Mouse (Mus musculus) gastrocnemius, adult 2 months (tissue): ENCODE measurements around the gene Cck. TPM values are rescaled to one million over a fixed set of nuclear protein-coding genes. Genes with fewer than 3 reads are reported as not detected.
"Not testable (repeated sequence)": the region's sequence is repeated elsewhere in the genome, so short reads cannot be mapped to it uniquely, and the experiment has no call there.

Experiments
- DNase-seq: peaks from one replicate; pipeline ENCODE4 v3.0.0; 2022
- H3K27ac ChIP-seq: fragments of 200-600 bp; 2 replicates; pipeline ENCODE4 v1.8.1; 2022; ENCODE audit warnings: mild to moderate bottlenecking
- H3K4me3 ChIP-seq: fragments of 200-600 bp; 2 replicates; pipeline ENCODE4 v1.8.1; 2022; ENCODE audit warnings: mild to moderate bottlenecking, moderate library complexity
- CTCF ChIP-seq: fragments of 200-600 bp; IDR thresholded peaks from 2 replicates; pipeline ENCODE4 v1.8.1; 2022; ENCODE audit warnings: antibody characterized with exemption, mild to moderate bottlenecking, moderate library complexity
- intact Hi-C: fragments of 180-260 bp; cut with DNase I; formaldehyde crosslinking; loops from one replicate; pipeline ENCODE4 v1.15.1; 2025
- total RNA-seq, 2 experiments: library from RNA; stranded (reverse); gene quantifications; 2 replicates each; pipeline ENCODE4 v1.2.3; 2021

Gene Cck
- total RNA-seq, 2 experiments from 2014 or later = not detected

DNA sequence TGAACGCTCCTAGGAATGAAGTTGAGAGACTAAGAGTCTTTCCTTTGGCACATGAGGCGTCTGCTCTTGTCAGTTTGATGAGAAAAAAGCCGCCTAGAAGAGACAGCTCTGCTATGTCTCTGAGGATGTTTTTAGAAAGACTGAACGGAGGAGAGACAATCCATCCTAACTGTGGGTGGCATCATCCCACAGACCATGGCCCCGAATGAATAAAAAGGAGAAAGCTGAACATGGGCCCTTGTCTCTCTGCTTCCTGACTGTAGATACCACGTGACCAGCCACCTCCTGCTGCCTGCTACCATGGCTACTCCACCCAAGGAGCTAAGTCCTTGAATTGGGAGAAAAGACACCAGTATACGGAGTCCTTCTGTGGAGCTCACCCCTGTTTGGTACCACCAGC, 8.3 kb downstream of the Cck start:
- Histone ChIP-seq H3K4me3 (no peak overlapping the region), H3K27ac (no peak overlapping the region)
- intact Hi-C loops = no loop called here
- no peak for DNase-seq
- TF ChIP-seq CTCF = no peak

DNA sequence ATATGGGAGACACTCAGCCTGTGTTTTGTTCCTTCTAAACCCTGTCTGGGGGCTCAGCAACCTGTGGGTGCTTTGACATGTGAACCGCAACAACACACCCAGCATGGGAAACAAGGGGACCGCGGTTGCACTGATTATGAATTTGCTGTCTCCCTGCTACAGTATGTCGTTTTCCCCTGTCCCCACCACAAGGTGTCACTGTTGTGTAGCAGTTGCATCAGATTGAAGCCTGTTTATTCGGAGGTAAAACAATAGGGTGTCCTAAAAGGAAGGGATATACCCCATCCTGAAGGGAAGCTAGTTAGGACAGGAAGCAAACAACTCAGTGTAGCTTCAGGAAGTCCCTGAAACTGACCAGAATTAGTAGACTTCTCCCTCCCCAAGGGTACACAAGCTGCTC, 16.0 kb downstream of the Cck start:
- Histone ChIP-seq H3K27ac (no peak overlapping the region), H3K4me3 (no peak overlapping the region)
- intact Hi-C loops = loop anchor here (1.0 to 5.0 kb wide), 2 partner anchors 126 to 198 kb away; no protein-coding TSS in a partner anchor
- peak; percentile 85 for TF ChIP-seq CTCF
- DNase-seq = peak; percentile 67

DNA sequence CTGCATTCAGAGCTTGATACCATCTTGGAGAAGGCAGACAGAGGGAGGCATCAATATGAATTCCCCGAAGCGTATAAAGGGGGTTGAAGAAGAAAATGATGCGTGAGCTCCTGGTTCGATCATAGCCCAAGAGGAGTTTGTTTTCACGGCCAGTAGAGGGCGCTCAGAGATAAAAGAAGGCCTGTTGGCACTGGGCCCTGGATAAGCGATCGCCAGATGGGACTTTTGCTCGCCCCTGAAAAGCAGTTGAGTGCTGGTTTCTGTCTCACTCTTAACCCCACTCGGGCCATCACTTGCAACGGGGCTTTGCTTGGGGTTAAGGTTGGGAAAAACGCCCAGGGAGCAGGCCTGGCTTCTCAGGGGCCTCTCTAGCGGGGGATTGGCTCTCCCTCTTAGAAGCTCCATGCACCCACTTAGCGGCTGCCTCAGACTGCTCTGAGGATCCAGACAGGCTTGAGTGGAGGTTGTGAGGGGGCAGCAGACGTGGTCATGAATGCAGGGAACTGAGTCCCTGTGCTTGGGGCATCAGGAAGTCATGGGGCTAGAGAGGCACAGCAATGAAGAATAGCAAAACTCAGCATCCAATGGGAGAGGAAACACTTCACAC, 18.1 kb downstream of the Cck start:
- no peak overlapping the region for H3K27ac ChIP-seq
- intact Hi-C loops = loop anchor here (5.0 kb wide), 1 partner anchor 200 kb away; no protein-coding TSS in a partner anchor
- peak; percentile 88 for TF ChIP-seq CTCF
- H3K4me3 ChIP-seq = peak overlapping the region; percentile 59
- DNase-seq = peak; percentile 83

DNA sequence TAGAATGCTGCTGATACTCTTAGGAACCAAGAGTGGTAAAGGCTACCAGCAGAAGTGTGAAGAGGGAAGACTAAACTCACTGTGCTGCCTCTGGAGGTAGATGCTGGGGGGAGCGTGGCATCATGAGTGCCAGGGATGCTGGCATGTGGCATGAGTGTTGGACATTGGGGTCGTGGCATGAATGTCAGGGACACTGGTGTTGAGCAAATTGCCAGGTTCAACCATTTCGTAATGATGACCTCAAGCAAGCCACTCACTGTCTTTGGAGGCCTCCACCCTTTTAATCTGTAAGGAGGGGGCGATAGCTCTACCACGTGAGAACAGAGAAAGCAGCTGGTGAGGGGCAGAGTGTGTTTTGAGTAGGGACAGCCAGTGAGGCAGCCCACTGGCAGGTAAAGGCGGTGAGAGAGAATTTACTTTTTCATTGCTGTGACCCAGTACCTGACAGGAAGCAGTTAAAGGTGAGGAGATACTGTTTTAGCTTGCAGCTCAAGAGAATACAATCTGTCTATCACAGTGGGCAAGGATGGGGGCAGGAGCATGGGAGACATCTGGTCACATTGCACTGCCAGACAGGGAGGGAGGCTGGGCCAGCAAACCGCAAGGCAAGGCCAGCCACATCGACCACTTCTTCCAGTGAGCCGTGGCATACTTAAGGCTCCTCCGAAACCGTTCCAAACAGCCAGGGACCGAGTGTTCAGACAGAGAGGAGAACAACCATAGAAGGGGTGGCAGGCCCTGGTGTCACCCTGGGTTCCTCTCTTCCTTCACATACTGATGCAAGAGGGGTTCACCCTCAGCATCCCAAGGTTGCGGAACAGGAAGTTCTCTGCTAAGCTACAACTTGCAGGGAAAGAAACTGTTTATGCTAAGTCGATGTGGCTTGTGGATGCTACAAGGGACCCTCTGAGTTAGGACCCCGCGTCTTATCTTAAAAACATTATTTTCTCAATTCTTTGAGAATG, 19.7 kb downstream of the Cck start:
- DNase-seq = no peak
- Histone ChIP-seq H3K4me3 (no peak overlapping the region), H3K27ac (no peak overlapping the region)
- TF ChIP-seq CTCF = no peak
- intact Hi-C loops = loop anchor here (5.0 kb wide), 1 partner anchor 202 kb away; no protein-coding TSS in a partner anchor

DNA sequence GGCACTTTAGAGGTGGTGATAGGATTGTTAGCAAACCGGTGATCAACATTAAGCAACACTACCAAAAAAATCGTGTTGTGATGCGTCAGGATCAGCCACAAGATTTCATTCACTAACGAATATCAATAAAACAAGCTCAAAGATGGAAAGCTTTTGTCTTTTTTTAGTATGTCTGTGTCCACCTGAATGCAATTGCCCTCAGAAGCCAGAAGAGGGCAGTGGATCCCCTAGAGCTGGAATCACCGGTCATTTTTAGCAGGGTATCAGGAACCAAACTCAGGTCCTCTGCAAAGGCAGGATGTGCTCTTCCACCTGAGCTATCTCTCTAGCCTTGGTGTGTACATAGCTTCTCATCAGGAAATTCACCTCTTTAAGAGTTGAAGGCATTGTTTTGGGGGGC, 20.7 kb downstream of the Cck start:
- TF ChIP-seq CTCF = peak; percentile 40
- intact Hi-C loops = loop anchor here (5.0 kb wide), 1 partner anchor 203 kb away; no protein-coding TSS in a partner anchor

DNA sequence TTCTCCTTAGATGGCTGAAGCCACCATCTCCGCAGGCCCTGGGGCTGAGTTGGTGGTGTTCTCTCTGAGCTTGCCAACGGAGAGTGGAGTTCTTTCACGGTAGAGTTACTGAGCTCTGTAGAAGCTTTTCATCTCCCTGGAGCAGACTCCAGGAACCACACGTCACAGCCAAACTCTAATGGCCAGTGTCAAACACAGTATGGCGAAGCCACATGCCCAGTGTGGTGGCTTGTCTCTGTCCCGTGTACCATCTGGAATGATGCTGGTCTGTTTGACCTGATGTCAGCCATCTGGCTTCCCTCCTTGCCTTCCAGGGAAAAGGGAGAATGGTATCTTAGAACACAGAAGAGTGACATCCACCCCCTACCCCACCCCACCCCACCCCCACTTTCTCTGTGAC, 25.8 kb downstream of the Cck start:
- Histone ChIP-seq H3K27ac (no peak overlapping the region), H3K4me3 (no peak overlapping the region)
- no peak for DNase-seq
- intact Hi-C loops = no loop called here
- no peak for TF ChIP-seq CTCF

More for the DNA sequence above, 20.7 kb downstream of the Cck start:
- DNase-seq = no peak
- Histone ChIP-seq H3K4me3 (no peak overlapping the region), H3K27ac (no peak overlapping the region)

DNA sequence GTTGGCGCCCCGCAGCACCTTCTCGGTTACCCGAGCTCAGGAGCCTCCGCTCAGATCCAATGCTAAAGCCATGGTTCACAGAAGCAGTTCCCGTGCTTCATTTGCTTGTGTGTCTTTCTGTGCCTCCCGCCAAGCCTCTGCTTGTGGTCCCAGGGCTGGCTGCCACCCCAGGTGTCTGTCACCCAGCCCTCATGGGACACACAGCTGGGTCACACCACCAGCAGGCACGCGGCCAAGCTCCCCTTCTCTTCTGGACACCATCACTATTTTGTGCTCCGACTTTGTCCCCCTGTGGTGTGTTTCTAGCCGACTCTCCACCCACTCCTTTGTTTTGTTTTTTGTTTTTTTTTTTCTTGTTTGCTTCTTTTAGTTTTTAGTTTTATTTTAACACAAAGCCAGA, 28.0 kb downstream of the Cck start:
- Histone ChIP-seq H3K4me3 (no peak overlapping the region), H3K27ac (peak overlapping the region; percentile 1; the same call in 1 of the 2 replicates)
- DNase-seq = no peak
- intact Hi-C loops = no loop called here
- no peak for TF ChIP-seq CTCF

DNA sequence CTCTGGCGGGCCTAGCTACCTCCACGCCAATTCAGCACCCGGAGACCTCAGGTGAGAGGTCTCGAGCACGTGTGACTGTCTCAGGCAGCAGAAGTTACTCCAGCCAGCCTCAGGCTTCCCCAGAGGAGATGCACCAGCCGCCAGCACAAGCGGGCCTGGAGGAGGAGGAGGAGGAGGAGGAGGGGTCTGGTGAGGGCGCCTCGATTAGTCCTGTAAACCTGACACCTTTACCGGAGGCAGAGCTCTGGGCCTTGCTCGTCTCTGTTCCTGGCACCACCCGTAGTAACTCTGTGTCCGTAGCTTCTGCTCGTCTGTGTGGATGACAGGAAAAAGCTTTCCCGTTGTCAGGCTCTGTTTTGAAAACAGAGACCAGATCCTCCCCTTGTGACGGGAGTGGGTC, 35.0 kb downstream of the Cck start:
- no peak overlapping the region for H3K27ac ChIP-seq
- no peak overlapping the region for H3K4me3 ChIP-seq
- TF ChIP-seq CTCF = no peak
- no peak for DNase-seq
- intact Hi-C loops = no loop called here

DNA sequence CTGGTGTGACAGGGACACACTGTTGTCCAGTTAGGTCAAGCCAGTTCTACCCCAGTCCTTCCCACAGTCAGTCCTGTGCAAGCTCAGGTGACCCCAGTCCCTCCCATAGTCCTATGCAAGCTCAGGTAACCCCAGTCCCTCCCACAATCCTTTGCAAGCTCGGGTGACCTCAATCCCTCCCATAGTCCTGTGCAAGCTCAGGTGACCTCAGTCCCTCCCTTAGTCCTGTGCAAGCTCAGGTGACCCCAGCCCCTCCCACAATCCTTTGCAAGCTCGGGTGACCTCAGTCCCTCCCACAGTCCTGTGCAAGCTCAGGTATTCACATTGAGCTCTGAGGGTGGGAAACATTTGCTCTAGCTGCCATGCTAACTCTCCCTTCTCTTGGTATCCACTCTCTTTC, 35.5 kb downstream of the Cck start:
- DNase-seq = no peak
- TF ChIP-seq CTCF = no peak
- Histone ChIP-seq H3K27ac (no peak overlapping the region), H3K4me3 (no peak overlapping the region)
- intact Hi-C loops = loop anchor here (5.0 kb wide), 2 partner anchors 73 to 213 kb away; no protein-coding TSS in a partner anchor

DNA sequence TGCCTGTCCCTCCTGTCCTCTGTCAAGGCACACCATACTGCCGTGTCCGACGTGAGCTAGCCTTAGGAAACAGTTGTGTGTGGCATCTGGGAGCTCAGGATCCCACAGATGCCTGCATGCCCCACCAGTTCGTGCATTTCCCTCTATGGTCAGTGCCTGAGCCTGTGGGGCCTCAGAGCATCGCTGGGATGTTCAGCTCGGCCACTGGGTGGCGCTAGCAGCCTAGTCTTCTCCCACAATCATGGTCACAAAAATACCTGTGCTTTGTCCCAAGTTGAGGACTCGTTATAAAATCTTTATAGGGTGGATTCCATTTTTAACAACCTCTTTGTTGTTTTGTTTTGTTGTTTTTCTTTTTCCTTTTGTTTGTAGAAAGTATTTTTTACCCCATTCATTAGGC, 37.0 kb downstream of the Cck start:
- DNase-seq = peak; percentile 63
- intact Hi-C loops = loop anchor here (5.0 kb wide), 2 partner anchors 71 to 211 kb away; no protein-coding TSS in a partner anchor
- Histone ChIP-seq H3K27ac (no peak overlapping the region), H3K4me3 (no peak overlapping the region)
- peak; percentile 95 for TF ChIP-seq CTCF

DNA sequence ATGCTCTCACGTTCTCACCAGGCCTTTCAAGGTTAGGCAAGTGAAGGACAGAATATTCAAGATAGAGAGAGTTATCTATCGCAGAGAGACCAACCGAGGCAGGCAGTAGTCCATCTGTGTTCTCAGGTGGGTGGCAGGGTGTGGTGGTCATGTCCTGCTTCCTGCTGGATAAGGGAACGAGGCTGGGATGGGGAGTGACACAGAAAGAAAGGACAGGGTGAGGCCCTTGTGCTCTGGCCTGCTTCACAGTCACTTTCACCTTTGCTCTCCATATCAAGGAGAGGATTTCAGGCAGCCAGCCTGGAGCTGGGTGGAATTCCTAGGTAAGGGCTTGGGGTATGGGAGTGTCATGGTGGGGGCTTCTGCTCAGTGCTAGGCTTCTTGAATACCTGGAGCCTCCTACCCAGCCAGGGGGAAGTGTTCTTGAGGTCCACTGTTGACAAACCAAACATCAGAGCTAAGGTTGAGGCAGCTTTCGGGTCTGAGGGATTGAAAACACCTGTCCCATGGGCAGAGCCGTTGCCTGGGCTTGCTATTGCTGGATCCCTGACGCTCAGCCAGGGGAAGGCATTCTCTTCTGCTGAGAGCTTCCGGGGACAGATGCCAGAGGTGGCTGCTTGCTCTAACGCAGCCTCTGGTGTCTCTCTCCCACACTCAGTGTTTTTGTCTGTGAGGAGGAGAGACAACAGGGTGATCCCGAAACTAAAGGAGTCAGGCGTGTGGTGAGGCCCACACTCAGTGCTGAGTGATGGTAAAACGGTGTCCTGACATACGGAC, 38.6 kb downstream of the Cck start:
- H3K27ac ChIP-seq = no peak overlapping the region
- no peak for TF ChIP-seq CTCF
- H3K4me3 ChIP-seq = no peak overlapping the region
- intact Hi-C loops = loop anchor here (5.0 kb wide), 2 partner anchors 70 to 210 kb away; no protein-coding TSS in a partner anchor
- peak; percentile 44 for DNase-seq

DNA sequence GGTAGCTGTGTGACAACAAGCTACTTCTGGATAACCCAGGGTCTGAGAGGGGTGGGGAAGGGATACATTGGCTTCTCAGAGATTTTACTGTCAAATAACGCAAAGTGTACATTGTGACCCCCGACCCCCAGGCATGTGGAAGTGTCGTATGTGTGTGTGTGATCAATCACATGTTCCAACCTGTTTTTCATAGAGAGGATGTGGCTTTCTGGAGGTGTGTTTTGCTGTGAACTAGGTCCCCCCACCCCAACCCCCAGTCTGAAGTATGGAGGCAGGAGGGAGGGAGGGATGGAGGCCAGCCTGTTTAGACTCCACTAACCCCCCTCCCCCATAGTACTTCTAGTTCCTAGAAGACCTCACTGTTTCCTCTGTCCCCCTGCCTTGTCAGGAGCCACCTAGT, 40.6 kb downstream of the Cck start:
- Histone ChIP-seq H3K4me3 (no peak overlapping the region), H3K27ac (no peak overlapping the region)
- DNase-seq = no peak
- TF ChIP-seq CTCF = no peak
- intact Hi-C loops = loop anchor here (5.0 kb wide), 2 partner anchors 68 to 208 kb away; no protein-coding TSS in a partner anchor

DNA sequence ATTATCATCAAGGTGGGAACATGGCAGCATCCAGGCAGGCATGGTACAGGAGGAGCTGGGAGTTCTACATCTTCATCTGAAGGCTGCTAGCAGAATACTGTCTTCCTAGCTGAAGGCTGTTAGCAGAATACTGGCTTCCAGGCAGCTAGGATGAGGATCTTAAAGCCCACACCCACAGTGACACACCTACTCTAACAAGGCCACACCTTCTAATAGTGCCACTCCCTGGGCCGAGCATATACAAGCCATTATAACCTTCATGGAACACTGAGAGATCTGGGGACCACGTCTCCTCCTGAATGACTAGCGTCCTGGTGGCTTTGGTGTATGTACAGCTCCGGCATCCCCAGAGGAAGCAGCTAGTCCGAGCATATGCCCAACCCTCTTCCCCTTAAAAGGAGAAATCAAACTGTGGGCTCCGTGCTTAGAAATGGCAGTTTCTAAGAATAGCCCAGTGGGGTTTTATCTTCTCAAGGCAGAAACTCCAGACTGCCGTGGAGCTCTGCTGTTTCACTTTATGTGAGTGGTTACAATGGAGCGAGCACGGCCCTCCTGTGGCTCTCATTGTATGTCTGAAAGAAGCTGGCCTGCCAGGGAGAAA, 43.1 kb downstream of the Cck start:
- intact Hi-C loops, DNase-seq, H3K4me3 ChIP-seq, H3K27ac ChIP-seq: not testable (repeated sequence)
